Mouse (Mus musculus) olfactory bulb, adult 2 months (tissue): ENCODE data around the gene Wbp4.

Source experiments
- CTCF ChIP-seq: fragments of 200-500 bp; IDR thresholded peaks from 2 replicates; pipeline ENCODE4 v1.5.1; 2012; ENCODE audit warnings: low read depth, mild to moderate bottlenecking, low read length, moderate library complexity; ENCODE audit not compliant: insufficient read depth
- POLR2A ChIP-seq: fragments of 200-500 bp; IDR thresholded peaks from 2 replicates; pipeline ENCODE4 v1.6.1; 2012; ENCODE audit warnings: mild to moderate bottlenecking, low read depth, low read length, moderate library complexity; ENCODE audit not compliant: insufficient read depth

DNA sequence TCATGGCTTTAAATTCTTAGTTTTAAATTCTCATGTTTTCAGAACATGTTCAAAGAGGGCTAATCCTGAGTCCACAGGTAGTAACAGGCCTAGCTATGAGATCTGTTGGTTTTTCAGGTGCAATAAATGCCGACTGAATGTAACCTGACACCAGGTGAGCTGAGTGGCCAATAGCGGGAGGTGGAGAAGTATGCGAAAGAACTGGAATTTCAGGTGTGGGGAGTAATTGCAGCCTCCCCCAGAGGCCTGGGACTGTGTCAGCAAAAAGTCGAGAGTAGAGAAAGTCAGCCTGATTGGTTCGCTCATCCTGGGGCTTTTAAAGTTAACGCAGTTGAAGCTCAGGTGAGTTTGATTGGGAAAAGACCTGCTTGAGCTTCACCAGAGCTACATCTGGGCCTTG lies 46.4 kb upstream of the Wbp4 start:
- TF ChIP-seq POLR2A (no peak), CTCF (no peak)
